Mouse (Mus musculus): ENCODE results near the gene Cdpf1. TPM values are rescaled to one million over a fixed set of nuclear protein-coding genes. Genes with fewer than 3 reads are reported as not detected.
"Not testable (repeated sequence)": the region's sequence is repeated elsewhere in the genome, so short reads cannot be mapped to it uniquely, and the experiment has no call there.

Cdpf1 gene
- total RNA-seq, 2 experiments from 2014 or later = 30.6 to 32.4 TPM

DNA sequence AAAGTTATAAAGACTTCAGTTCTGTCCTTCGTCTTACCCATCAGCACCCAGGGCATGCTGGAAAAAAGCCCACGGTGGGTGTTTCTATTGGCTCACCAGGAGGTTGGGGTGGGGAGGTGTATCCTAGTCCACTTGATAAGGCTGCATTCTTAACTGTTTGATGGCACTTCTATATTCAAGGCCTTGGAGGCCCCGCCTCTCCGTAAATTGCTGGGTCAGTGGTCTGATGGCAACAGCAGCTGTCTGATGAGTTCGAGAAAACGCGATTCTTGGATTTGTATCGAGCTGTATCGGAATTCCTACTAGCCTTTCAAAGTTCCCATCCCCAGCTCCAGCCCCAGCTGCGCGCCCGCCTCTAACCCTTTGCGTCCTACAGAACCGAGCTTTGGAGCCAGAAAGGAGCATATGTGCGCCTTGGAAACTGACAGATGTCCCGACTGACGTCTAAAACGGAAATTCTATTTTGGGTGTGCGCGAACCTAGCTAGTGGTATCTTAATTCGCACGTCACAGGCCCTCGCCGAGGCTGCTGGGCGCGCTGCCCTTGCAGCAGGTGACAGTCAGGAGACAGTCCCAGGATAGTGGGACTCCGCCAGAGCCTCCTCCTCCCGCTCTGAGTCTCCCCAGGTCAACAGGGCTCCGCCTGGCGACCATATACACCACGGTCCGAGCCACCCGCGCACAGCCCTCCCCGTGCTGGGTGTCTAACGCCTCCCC is 533 bp downstream of the Cdpf1 start:
- peak; percentile 83 for DNase-seq
- intact Hi-C loops (cut with DNase I; ENCODE audit: low total_unique reads) = no loop called here

DNA sequence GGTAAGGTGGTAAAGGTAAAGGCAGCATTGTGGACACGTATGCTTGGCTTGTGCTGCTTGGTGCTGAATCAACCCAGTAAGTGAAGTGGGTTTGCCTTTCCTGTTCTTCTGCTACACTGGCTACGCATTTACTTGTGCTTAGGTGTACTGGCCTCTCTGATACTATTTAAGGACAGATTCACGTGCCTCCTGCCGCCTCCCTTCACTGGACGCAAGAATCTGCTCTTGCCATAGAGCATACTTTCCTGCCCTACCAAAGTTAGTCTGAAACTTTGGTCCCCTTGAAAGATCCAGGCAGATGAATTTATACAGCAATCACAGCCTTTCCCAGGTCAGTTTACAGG is 1.1 kb downstream of the Cdpf1 start:
- intact Hi-C loops (cut with DNase I; ENCODE audit: low total_unique reads) = no loop called here
- no peak for DNase-seq

DNA sequence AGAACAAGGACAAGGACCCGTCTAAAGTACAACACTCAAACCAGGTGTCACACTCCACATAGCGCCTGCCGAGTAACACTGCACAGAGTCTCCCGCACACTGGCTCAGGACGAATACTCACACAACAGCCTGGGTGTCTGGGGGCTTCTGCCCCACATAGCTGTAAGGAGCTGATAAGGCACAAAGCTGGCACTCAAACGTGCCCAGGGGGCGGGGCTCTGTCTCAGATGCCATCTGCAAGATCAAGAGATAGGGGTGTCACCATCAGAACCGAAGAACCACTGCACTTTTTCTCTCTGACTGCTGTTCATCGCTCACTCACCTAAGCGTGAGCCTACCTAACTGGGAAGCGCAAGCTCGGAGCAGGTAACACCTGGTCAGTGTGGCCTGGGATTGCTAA is 2.4 kb downstream of the Cdpf1 start:
- intact Hi-C loops (cut with DNase I; ENCODE audit: low total_unique reads) = no loop called here

DNA sequence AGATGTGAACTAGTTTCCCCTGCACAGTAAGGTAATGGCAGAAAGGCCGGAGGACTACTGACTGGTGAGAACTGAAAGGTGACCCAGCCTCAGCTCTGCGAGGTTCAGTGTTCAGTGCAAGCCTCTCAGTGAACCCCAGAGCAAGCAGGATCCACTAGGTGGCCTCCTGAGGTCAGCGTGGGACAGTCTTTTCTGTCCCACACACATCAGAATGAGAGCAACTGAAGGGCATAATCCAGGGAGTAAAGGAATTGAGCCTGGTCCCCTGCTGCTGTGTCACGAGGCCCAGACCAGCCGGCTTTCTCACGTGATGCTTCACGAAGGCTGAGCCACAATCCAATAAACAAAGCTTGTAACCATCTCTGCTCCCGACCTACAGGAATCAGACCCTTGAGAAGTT is 3.1 kb downstream of the Cdpf1 start:
- no peak for DNase-seq
- intact Hi-C loops (cut with DNase I; ENCODE audit: low total_unique reads) = no loop called here

More for the DNA sequence above, 2.4 kb downstream of the Cdpf1 start:
- DNase-seq = no peak

DNA sequence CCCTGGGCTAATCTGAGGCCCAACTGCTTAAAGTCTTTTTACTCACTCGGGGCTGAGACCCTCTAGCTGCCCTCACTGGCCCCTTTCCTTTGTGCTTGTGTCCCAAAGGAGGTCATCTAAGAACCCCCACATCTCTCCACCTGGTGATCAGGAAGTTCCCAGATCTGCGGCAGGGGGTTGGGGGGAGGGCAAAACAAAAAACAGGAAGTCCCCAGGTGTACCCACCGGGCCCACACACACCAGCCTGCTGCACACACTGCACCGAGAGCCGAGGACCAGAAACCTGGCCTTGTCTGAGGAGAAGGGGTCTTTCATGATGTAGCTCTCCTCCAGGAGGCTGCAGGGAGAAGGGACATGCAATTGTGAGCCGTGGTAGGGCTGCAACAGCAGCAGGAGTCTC is 3.5 kb downstream of the Cdpf1 start:
- intact Hi-C loops (cut with DNase I; ENCODE audit: low total_unique reads) = no loop called here
- DNase-seq = no peak

DNA sequence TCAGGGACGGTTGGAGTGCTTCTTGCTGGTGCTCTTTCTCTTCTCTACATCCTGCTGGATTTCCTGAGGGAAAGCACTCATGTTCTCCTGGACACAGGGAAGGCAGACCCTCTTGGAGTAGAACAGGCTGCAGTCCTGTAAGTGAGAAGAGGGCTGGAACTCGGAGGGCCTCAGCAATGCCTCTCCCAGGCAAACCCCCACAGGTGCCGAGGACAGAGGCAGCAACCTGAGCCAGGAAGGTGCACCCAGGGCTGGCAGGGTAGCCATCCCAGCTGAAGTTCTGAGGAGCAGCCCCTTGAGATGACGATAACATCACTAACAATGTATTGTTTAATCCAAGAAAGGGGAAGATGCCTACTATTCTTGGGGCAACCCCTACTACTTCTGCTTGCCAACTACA is 4.1 kb downstream of the Cdpf1 start:
- no peak for DNase-seq
- intact Hi-C loops (cut with DNase I; ENCODE audit: low total_unique reads) = no loop called here

DNA sequence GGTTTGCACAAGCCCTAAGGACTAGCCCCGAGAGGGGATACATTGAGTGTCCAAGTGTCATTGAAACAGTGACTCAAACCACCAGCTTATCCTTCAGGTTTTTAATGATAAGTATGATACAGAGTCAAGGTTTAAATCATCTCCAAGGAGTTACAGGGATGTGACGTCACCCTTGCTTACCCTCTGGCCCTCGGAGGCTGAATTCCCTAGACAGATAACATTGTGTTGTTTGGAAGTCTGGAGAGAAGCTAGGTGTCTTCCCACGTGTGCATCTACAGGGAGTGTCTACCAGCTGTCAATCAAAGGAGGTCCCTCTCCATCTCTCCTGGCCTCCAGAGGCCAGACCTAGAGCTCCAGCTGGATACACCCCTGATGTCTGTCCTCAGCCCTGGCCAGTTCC is 4.6 kb downstream of the Cdpf1 start:
- intact Hi-C loops (cut with DNase I; ENCODE audit: low total_unique reads) = no loop called here
- DNase-seq = no peak

DNA sequence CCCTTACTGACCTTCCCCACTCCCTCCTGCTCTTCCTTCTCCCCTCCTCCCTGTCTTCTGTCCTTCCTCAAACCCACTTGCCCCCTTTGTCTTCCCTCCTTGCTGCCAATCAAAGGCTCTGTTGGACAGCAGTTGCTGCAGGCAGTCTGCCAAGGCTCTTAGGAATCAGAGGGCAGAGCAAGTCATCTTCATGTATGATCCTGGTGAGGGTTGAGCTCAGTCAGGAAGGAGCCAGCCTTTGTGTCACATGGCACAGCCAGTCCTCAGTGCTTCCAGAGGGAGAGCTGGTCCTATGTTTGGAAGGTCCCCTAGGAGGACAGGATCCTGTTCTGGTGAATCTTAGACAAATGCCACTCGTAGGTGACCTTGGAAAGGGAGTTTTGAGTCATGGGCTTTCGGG is 8.6 kb downstream of the Cdpf1 start:
- intact Hi-C loops (cut with DNase I; ENCODE audit: low total_unique reads) = no loop called here
- DNase-seq = no peak

DNA sequence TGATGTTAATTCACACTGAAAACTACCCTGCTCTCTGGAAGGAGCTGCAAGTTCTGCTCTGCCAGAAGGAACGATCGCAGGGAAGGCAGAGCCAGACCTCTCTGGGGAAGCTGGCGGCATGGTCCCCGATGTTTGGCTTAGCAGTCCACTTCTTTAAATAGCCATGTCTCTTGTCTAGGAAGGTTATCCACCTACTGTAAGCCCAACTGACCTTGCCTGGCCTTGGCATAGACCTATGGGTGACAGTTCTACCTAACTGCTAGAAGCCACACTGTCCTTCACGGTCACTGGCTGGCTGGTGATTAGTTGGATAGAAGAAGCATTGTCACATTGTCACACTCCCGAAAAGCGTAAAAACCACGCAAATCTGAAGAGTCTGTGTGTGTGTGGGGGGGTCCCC is 12.8 kb downstream of the Cdpf1 start:
- intact Hi-C loops (cut with DNase I; ENCODE audit: low total_unique reads) = no loop called here
- DNase-seq = peak; percentile 21

DNA sequence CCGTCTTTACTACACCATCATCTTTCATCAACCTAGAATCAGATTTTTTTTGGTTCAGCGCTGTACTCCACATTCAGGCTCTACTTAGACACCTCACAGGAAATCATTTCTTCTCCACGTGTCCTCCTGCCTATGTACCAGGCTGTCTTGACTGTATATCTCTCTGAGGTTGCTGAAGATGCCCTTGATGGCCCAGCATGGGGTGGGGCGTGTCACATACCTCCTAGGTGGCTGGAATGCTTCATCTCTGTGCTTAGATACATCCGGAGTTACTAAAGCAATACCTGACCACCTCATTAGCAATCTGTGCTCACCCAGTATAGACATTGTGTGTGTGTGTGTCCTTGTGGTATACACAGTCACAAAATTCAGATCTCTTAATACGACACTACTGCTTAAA is 16.0 kb downstream of the Cdpf1 start:
- no peak for DNase-seq
- intact Hi-C loops (cut with DNase I; ENCODE audit: low total_unique reads) = no loop called here

DNA sequence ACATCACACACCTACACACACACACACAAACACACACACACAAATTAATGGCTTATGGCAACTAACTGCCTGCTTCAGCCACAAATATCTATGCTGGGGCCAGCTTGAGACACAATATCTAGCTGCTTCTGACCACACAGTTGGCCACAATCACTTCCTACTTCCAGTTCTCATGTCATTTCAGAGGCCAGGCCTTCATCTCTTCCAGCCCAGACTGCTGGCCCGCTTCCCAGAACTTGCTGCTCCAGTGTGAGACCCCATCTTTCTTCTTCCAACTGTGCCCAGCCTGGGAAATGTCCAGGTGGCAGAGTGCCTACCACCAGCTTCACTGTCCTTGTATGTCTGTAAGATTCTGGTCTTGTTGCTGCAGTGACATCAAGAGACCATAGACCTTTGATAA is 18.7 kb downstream of the Cdpf1 start:
- DNase-seq = peak; percentile 51
- intact Hi-C loops (cut with DNase I; ENCODE audit: low total_unique reads) = no loop called here

DNA sequence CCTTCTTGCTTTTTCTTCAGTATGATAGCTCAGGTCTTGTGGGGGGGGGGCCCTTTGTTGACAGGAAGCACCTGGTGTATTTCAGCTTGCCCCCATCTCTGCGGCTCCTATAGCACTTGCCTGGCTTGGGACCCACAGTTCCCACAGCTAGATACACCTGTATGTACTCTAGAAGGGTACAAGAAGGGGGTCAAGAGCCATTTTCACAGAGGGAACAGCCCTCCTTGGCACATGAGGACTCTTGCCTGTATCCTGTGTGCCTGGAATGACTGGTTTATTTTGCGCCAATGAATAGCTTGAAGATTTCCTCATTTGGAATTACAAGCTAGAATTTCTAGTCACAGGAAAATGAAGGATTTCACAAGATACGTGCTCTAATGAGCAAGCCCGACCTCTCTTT is 20.0 kb downstream of the Cdpf1 start:
- intact Hi-C loops (cut with DNase I; ENCODE audit: low total_unique reads) = no loop called here
- DNase-seq = no peak

DNA sequence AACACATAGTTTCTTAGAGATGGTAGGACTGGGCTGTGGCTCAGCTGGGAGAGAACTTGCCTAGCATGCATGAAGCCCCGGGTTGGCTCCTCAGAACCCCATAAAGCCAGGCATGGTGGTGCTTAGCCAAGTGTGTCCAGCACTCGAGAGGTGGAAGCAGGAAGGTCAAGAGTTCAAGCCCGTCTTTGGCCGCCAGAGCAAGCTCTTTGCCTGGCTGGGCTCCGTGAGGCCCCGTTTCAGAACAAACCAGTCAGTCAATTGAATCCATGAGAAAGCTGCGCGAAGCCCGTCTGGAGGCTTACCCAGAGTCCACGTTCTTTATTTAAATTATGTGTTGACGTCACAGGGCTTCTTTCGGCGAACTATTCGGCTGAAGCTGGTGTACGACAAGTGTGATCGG is 22.9 kb downstream of the Cdpf1 start:
- no peak for DNase-seq
- intact Hi-C loops (cut with DNase I; ENCODE audit: low total_unique reads) = no loop called here

DNA sequence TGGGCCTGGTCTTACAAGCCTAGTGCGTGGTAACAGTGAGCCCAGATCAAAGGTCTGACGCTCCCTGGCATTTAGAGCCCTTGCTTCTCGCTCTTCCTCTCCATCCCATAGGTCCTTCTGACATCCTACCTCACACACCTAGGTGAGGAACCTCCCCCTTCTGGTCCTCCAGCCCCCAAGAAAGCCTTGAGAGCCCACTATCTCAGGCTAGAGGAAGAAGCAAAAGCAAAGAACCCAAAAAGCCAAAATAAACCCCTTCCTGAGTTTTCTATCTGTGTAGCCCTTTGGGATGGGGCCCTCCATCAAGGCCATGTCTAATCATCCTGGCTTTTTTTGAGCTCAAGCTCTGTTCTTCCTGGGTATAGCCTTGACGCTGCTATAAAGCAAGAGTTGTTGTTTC is 23.4 kb downstream of the Cdpf1 start:
- intact Hi-C loops (cut with DNase I; ENCODE audit: low total_unique reads) = no loop called here
- no peak for DNase-seq

DNA sequence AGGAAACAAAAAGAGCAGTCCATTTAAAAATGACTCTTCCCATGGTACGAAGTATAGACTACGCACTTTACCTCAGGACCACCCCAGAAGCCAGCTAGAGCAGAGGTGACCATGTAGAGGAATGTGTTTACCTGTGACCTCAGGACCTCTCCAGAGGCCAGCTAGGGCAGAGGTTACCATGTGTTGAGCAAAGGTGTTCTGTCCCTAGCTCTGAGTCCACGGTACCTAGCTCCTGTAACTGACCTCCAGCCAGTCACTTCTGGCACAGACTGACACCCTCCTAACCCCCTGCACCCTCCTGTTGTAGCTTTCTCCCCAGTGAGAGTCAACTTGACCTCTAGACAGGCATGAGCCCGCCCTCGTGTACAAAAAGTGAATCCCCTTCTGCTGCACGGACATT is 24.0 kb downstream of the Cdpf1 start:
- intact Hi-C loops (cut with DNase I; ENCODE audit: low total_unique reads) = no loop called here
- DNase-seq = no peak

DNA sequence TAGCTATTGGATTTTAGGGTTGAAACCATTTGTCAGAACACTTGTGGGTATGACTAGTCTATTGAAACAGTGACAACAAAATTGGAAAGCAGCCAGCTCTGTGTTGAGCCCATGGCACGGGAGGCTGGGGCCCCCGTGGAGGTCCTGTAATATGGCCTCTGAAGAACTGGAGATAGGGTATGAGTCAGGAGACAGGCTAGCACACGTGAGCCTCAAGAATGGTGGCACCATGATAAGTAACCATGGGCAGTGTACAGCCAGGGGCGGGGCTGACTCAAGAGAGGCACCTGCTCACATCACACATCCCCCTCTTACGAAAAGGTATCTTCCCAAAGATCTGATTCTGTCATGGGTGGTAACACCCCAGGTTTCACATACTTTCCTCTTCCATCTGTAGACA is 24.8 kb downstream of the Cdpf1 start:
- intact Hi-C loops (cut with DNase I; ENCODE audit: low total_unique reads) = no loop called here
- DNase-seq = no peak

DNA sequence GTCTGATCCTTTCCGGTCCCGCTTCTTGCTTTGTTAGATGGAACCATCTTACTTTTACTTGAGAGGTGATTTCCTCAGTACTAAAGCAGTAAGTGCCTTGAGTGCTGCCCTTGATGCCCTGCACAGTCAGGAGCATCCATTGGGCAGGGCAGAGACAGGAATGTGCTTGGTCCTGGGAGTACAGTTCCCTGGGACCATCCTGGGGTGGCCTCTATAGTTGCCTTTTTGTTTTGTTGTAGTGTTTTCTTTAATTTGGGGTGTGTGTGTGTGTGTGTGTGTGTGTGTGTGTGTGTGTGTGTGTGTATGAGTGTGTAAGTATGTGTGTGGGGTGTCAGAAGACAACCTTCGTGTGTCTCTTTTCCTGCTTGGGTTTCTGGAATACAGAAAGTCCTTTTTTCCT is 27.2 kb downstream of the Cdpf1 start:
- DNase-seq = no peak
- intact Hi-C loops (cut with DNase I; ENCODE audit: low total_unique reads) = no loop called here

DNA sequence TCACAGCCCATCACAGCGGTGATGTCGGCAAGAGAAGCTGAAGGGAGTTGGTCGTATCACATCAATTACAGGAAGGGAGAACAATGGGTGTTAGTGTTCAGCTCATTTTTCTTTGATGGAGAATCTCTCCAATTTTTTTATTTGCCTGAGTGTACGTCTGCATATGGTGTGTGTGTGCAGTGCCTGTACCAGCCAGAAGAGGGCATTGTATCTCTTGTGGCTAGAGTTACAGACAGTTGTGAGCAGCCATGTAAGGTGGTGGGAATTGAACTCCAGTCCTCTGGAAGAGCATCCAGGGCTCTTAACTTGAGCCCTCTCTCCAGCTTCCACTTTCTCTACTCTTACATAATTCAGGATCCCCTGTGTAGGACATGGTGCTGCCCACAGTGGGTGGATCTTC is 28.4 kb downstream of the Cdpf1 start:
- intact Hi-C loops (cut with DNase I; ENCODE audit: low total_unique reads) = no loop called here
- no peak for DNase-seq

DNA sequence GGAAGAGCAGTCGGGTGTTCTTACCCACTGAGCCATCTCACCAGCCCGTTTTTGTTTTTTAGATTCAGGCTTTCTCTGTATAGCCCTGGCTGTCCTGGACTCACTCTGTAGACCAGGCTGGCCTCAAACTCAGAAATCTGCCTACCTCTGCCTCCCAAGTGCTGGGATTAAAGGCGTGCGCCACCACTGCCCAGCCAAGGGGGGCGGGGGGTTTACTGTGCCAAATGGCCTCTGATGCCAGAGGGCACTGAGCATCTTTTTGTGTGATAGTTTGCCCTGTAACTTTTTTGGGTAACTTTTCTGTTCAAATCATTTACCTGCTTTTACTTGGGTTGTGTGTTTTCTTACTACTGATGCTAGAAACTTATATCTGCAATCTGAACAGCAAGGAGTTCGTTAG is 32.6 kb downstream of the Cdpf1 start:
- DNase-seq; intact Hi-C loops (cut with DNase I; ENCODE audit: low total_unique reads): not testable (repeated sequence)

DNA sequence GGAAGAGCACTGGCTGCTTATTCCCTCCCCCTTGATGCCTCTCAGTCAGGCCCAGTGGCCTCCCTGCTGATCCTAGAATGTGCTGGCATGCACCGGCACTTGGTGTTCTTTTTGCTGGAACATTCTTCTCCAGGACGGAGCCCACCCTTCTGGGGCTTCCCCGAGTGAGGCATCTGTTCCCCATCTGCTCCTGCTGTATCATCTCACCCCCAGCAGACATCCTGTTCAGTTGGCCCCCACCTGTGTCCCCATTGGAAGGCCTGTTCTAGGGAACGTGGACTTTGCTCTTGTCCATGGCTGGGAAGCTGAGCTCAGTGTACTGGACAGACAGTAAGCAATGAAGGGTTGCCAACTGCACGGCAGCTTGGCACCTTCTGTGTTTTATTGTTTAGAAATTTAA is 34.7 kb downstream of the Cdpf1 start:
- intact Hi-C loops (cut with DNase I; ENCODE audit: low total_unique reads) = no loop called here
- DNase-seq = no peak

DNA sequence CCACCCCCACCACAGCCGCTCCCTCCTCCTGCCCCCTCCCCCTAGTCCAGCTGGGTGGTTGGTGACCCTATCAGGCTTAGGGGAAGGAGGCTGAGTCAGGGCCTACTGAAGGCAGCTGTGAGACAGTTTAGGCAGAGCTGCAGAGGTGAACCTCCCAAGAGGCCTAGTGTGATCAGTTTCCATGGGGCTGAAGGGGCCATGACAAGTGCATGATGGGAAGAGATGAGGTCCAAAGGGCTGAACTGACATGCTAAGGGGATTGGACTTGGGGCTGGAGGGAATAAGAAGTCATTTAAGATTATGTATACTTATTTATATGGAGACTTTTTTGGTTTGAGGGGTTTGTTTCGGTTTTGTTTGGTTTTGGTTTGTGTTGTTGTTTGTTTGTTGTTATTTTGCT is 35.3 kb downstream of the Cdpf1 start:
- intact Hi-C loops (cut with DNase I; ENCODE audit: low total_unique reads) = no loop called here
- no peak for DNase-seq

DNA sequence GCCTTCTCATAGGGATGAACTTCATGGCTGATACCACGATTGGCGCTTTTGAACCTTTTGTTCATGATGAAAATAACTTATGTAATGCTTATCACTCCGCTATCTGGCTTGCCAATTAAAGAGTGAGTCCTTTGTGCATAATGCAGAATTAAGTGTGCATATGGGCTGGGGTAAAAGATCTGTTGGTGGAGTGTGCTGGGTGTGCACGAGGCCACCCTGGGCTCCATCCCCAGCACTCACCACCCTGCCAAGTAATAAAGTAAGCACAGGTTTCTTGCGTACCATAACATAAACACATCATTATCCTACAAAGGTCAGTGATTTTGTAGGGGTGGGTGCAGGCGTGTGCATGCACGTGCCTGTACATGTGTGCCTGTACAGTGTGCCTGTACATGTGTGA is 36.5 kb downstream of the Cdpf1 start:
- intact Hi-C loops (cut with DNase I; ENCODE audit: low total_unique reads) = no loop called here
- no peak for DNase-seq
